Mouse (Mus musculus) limb, embryonic 14.5 days (tissue): ENCODE measurements at regions not wholly inside any gene's neighbourhood (a gene's known extent, or its start where the extent isn't known, plus 50 kb on each side); places are given as distances from the start of the nearest gene placed in this dataset.

ENCODE experiments used
- ATAC-seq: fragments of 200-750 bp; cut with Nextera tagmentation; 2 replicates; pipeline ENCODE4 v1.8.0; 2017; ENCODE audit warnings: low read depth, moderate number of reproducible peaks, moderate TSS enrichment; ENCODE audit not compliant: low FRiP score
- DNase-seq: peaks from one replicate; pipeline ENCODE4 v3.0.0-alpha.2; 2015; ENCODE audit warnings: low spot score
- H3K27ac ChIP-seq: fragments of 300-500 bp; sonication (generic); replicated peaks from 2 replicates; pipeline ENCODE4 v1.5.1; 2014; ENCODE audit warnings: low read depth, mild to moderate bottlenecking, low read length, moderate library complexity, mixed read lengths
- H3K27me3 ChIP-seq: fragments of 300-500 bp; sonication (generic); 2 replicates; pipeline ENCODE4 v1.6.1; 2014; ENCODE audit warnings: low read length, mixed read lengths; ENCODE audit not compliant: control insufficient read depth, insufficient read depth
- H3K36me3 ChIP-seq: fragments of 300-500 bp; sonication (generic); 2 replicates; pipeline ENCODE4 v1.6.1; 2014; ENCODE audit warnings: mild to moderate bottlenecking, low read length, moderate library complexity, mixed read lengths; ENCODE audit not compliant: control insufficient read depth, insufficient read depth
- H3K4me1 ChIP-seq: fragments of 300-500 bp; sonication (generic); 2 replicates; pipeline ENCODE4 v1.6.1; 2014; ENCODE audit warnings: antibody characterized with exemption, low read length, mixed read lengths; ENCODE audit not compliant: control insufficient read depth, insufficient read depth
- H3K4me2 ChIP-seq: fragments of 300-500 bp; sonication (generic); replicated peaks from 2 replicates; pipeline ENCODE4 v1.6.1; 2014; ENCODE audit warnings: low read depth, mild to moderate bottlenecking, low read length, moderate library complexity; ENCODE audit not compliant: severe bottlenecking
- H3K4me3 ChIP-seq: fragments of 300-500 bp; sonication (generic); replicated peaks from 2 replicates; pipeline ENCODE4 v1.5.1; 2014; ENCODE audit warnings: low read length
- H3K9ac ChIP-seq: fragments of 300-500 bp; sonication (generic); 2 replicates; pipeline ENCODE4 v1.6.1; 2014; ENCODE audit warnings: mild to moderate bottlenecking, low read depth, low read length, moderate library complexity; ENCODE audit not compliant: severe bottlenecking
- H3K9me3 ChIP-seq: fragments of 300-500 bp; sonication (generic); 2 replicates; pipeline ENCODE4 v1.6.1; 2016; ENCODE audit warnings: low read length; ENCODE audit not compliant: control insufficient read depth
- POLR2A ChIP-seq: fragments of 200-500 bp; IDR thresholded peaks from 2 replicates; pipeline ENCODE4 v1.8.0; 2012; ENCODE audit warnings: inconsistent platforms, mild to moderate bottlenecking, moderate library complexity, borderline replicate concordance; ENCODE audit not compliant: insufficient read depth, insufficient read length; ENCODE audit errors: extremely low read depth
- WGBS: fragments of 180-500 bp; shearing (Covaris S2); extraction: QIAGEN DNeasy Blood & Tissue Kit; methylation state at CpG from one replicate; pipeline ENCODE4 v1.1.7; 2014; 5-methylcytosine and 5-hydroxymethylcytosine counted together

DNA sequence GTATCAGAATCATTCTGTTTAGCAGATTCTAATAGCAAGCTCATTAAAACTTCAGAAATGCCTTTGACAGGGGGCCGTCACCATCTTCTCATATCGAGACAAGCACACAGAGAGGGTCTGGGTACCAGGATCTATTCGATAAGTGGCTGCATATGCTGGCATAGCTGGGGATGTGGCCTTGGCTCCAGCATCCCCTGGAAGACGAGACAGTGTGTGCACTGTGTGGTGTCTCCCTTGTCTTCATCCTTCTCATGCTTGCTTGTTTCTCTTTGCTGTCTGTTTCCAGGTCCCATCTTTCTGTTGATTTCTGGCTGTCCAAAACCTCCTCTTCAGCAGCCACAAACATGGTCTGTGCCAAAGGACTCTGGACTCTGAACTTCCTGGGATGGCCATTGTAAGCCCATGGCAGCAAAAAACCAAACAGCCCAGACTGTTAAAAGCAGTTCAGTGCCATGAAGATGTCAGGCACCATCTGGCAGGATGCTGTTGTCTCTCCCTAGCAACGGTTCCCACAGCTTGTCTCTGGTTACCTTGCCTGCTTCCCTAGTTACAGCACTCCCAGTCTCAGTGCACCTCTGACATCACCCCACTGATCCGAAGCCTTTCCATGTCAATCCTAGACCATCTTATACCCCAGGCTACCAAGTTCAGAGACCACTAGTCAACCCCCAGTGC, 56.5 kb downstream of the Kctd12 start:
- H3K4me2 ChIP-seq: no peak overlapping the region
- peaks cover 9% of the 10 kb centered on the region for H3K4me1 ChIP-seq
- no peak for TF ChIP-seq POLR2A
- no peak overlapping the region for H3K4me3 ChIP-seq
- WGBS: 72% methylated on average over 6 of the region's 6 CpGs
- H3K36me3 ChIP-seq: no peaks in the 10 kb centered on the region
- no peak overlapping the region for H3K9ac ChIP-seq
- no peak for ATAC-seq
- no peak overlapping the region for H3K27ac ChIP-seq
- no peaks in the 10 kb centered on the region for H3K27me3 ChIP-seq
- H3K9me3 ChIP-seq: no peaks in the 10 kb centered on the region
- no peak for DNase-seq

DNA sequence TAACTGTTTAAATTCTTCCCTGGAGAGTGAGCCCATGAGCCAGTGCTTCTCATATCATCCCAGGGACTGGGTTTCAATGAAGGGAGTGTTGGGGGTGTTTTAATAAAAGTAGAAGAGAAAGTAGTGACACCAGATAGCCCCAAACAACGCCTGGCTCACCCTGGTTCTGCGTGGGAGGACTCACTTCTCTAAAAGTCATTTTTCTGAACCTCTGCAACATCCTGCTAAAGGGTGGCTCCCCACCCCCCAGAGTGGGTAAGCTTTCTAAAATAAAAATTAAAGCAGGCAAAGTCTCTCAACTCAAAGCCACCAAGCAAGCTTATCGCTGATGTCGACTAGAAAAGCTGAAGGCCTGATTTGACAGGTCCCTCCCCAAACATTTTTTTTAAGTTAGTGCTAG, 57.8 kb downstream of the Kctd12 start:
- peaks cover 10% of the 10 kb centered on the region for H3K4me1 ChIP-seq
- H3K36me3 ChIP-seq: no peaks in the 10 kb centered on the region
- DNase-seq (no peak), ATAC-seq (no peak)
- 79% methylated on average over 4 of the region's 4 CpGs for WGBS
- H3K27me3 ChIP-seq: no peaks in the 10 kb centered on the region
- no peak for TF ChIP-seq POLR2A
- no peak overlapping the region for H3K4me2 ChIP-seq
- H3K27ac ChIP-seq: no peak overlapping the region
- no peak overlapping the region for H3K4me3 ChIP-seq
- no peaks in the 10 kb centered on the region for H3K9me3 ChIP-seq
- H3K9ac ChIP-seq: no peak overlapping the region

DNA sequence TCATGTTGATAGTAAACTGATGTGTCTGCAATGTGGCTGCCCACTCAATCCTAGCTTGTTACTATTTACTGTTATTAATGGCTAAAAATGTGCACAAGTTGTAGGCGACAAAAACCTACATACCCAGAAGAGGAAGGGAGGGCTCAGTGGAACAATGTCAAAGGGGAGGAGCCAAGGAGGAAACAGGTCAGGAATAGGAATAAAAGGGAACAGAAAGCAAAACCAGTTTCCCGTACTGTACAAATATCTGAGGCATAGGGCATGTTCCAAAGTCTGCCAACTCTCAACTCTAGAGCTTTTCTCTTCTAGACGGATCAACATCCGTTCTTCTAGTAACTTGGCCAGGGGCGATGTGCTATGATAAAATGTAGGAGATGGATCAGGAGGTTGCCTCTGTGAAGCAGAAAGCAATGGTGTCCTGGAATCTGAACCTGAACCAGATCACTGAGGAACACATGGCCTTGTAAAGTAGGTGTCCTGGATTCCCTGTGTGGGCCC, 59.9 kb downstream of the Kctd12 start:
- no peaks in the 10 kb centered on the region for H3K9me3 ChIP-seq
- 85% methylated on average over 5 of the region's 5 CpGs for WGBS
- no peak overlapping the region for H3K4me3 ChIP-seq
- no peaks in the 10 kb centered on the region for H3K27me3 ChIP-seq
- H3K27ac ChIP-seq: no peak overlapping the region
- ATAC-seq: no peak
- no peak overlapping the region for H3K4me2 ChIP-seq
- no peak overlapping the region for H3K9ac ChIP-seq
- DNase-seq: no peak
- H3K36me3 ChIP-seq: no peaks in the 10 kb centered on the region
- no peak for TF ChIP-seq POLR2A
- H3K4me1 ChIP-seq: peaks cover 11% of the 10 kb centered on the region

DNA sequence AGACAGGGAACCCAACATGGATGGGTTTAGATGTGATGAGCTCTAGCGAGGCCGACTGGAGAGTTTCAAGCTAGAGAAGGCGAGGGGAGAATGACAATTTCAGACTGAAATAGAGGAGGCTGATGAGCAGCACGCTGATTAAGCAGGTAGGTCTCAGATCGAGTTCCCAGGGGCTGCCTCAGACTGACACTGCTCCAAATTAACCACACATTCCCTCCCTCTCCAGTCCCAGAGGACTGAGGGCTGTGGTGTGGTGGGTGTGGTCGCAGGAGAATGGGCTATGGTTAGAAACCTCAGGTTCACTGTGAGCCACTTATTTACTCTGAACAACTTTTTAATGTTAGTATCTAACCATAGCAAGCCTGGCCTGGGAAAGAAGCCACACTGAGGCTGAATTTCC, 62.0 kb downstream of the Kctd12 start:
- TF ChIP-seq POLR2A: no peak
- Histone ChIP-seq H3K4me3 (no peak overlapping the region), H3K36me3 (no peaks in the 10 kb centered on the region), H3K27ac (no peak overlapping the region), H3K27me3 (no peaks in the 10 kb centered on the region), H3K4me1 (peaks cover 5% of the 10 kb centered on the region; the same call in 1 of the 2 replicates), H3K9ac (no peak overlapping the region), H3K4me2 (no peak overlapping the region), H3K9me3 (no peaks in the 10 kb centered on the region)
- DNase-seq: no peak
- 70% methylated on average over 6 of the region's 6 CpGs for WGBS
- ATAC-seq: no peak

DNA sequence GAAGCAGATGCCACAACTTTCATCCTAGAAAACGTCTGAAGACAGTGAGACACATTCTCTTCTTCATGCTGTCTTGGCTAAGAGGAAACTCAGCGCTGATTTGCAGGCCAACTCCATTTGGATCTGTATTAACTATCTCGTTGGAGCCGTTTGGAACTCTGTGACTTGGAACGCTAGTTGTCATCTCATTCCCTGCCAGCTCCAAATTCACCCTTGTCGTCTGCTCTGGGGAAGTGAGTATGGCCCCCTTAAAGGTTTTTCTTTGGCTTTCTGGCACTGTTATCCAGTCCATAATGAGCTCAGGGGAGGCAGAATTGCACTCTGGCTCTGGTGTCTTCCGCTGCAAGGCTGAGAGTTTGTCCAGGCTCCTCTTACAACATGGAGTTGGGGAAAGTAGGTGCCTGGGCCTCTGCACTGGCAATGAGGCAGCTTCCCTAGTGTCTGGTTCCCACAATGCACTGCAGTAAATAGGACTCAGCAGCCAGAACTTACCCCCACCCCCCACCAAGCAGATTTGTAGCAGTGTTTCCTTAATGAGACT, 63.1 kb downstream of the Kctd12 start:
- ATAC-seq: no peak
- TF ChIP-seq POLR2A: no peak
- Histone ChIP-seq H3K9me3 (no peaks in the 10 kb centered on the region), H3K27me3 (no peaks in the 10 kb centered on the region), H3K4me3 (no peak overlapping the region), H3K9ac (no peak overlapping the region), H3K4me1 (peaks cover 5% of the 10 kb centered on the region; the same call in 1 of the 2 replicates), H3K36me3 (no peaks in the 10 kb centered on the region), H3K4me2 (no peak overlapping the region), H3K27ac (no peak overlapping the region)
- no peak for DNase-seq
- WGBS: 65% methylated on average over 7 of the region's 7 CpGs

DNA sequence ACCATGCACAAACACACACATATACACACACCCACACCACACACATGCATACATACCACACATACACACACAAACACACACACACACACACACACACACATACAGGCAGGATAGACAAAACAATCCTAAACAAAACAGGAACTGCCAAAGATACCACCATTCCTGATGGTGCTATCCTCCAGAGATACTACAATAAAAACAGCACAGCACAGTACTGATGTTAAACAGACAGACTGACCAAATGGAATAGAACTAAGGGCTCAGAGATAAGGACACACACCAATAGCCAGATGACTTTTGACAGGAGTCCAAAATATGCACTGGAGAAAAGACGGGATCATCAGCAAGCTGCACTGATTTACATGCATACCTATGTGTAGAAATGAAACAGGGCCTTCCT, 64.5 kb downstream of the Kctd12 start:
- H3K27me3 ChIP-seq: no peaks in the 10 kb centered on the region
- no peak for TF ChIP-seq POLR2A
- H3K9me3 ChIP-seq: no peaks in the 10 kb centered on the region
- 82% methylated on average over 1 of the region's 1 CpGs for WGBS
- H3K4me2 ChIP-seq: no peak overlapping the region
- no peak overlapping the region for H3K9ac ChIP-seq
- ATAC-seq (no peak), DNase-seq (no peak)
- H3K4me1 ChIP-seq: peaks cover 5% of the 10 kb centered on the region; the same call in 1 of the 2 replicates
- H3K36me3 ChIP-seq: no peaks in the 10 kb centered on the region
- no peak overlapping the region for H3K27ac ChIP-seq
- H3K4me3 ChIP-seq: no peak overlapping the region
